Mouse (Mus musculus) kidney, embryonic 15.5 days (tissue): ENCODE measurements around the gene Mpzl1. TPM values are rescaled to one million over a fixed set of nuclear protein-coding genes. Genes with fewer than 3 reads are reported as not detected.

ENCODE experiments used
- ATAC-seq: fragments of 200-750 bp; cut with Nextera tagmentation; replicated peaks from 2 replicates; pipeline ENCODE4 v1.8.0; 2017; ENCODE audit warnings: moderate TSS enrichment; ENCODE audit not compliant: low FRiP score
- H3K27ac ChIP-seq: fragments of 300-500 bp; sonication (generic); 2 replicates; pipeline ENCODE4 v1.5.1; 2015; ENCODE audit warnings: mild to moderate bottlenecking, inconsistent platforms
- H3K27me3 ChIP-seq: fragments of 300-500 bp; sonication (generic); 2 replicates; pipeline ENCODE4 v1.6.1; 2015; ENCODE audit warnings: inconsistent platforms
- H3K36me3 ChIP-seq: fragments of 300-500 bp; sonication (generic); 2 replicates; pipeline ENCODE4 v1.6.1; 2015; ENCODE audit warnings: inconsistent platforms
- H3K4me1 ChIP-seq: fragments of 300-500 bp; sonication (generic); 2 replicates; pipeline ENCODE4 v1.6.1; 2015; ENCODE audit warnings: inconsistent platforms
- H3K4me2 ChIP-seq: fragments of 300-500 bp; sonication (generic); 2 replicates; pipeline ENCODE4 v1.6.1; 2015; ENCODE audit warnings: moderate library complexity, mild to moderate bottlenecking, inconsistent platforms
- H3K4me3 ChIP-seq: fragments of 300-500 bp; sonication (generic); replicated peaks from 2 replicates; pipeline ENCODE4 v1.5.1; 2015; ENCODE audit warnings: mild to moderate bottlenecking, inconsistent platforms
- H3K9ac ChIP-seq: fragments of 300-500 bp; sonication (generic); 2 replicates; pipeline ENCODE4 v1.6.1; 2015; ENCODE audit warnings: mild to moderate bottlenecking, inconsistent platforms
- H3K9me3 ChIP-seq: fragments of 300-500 bp; sonication (generic); replicated peaks from 2 replicates; pipeline ENCODE4 v1.6.1; 2016; ENCODE audit warnings: inconsistent platforms
- WGBS: fragments of 180-500 bp; shearing (Covaris S2); methylation state at CpG from one replicate; pipeline ENCODE4 v1.1.7; 2015; ENCODE audit warnings: mixed read lengths; 5-methylcytosine and 5-hydroxymethylcytosine counted together
- polyA plus RNA-seq: library from polyadenylated mRNA; unstranded; fragments of >200 nt; fragmentation: Nextera tagmentation; extraction: Ambion mirVana; gene quantifications from 2 replicates; pipeline ENCODE4 v1.2.1, GENCODE M21; 2015

The Mpzl1 gene
- polyA plus RNA-seq, 1 experiment from 2014 or later: 207 TPM

DNA sequence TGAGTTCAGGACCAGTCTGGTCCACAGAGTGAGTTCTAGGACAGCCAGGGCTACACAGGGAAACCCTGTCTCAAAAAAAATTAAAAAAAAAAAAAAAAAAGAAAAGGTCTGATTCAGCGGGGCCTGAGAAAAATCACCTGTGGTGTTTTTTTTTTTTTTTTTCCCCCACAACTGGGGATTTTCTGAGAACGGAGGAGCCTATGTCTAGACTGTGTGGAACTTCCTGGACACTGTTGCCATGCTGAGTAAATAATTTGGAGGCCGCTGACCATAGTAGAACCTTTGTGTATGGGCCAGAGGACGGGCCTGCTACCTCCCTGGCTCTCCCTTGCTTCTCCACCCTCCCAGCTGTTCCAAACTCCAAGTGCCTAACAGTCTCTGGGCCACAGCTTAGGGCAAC is 34.6 kb upstream of the Mpzl1 start:
- Histone ChIP-seq H3K27ac (no peak overlapping the region), H3K9me3 (no peaks in the 10 kb centered on the region), H3K4me2 (no peak overlapping the region), H3K36me3 (no peaks in the 10 kb centered on the region), H3K27me3 (no peaks in the 10 kb centered on the region), H3K4me3 (no peak overlapping the region), H3K4me1 (peaks cover 44% of the 10 kb centered on the region), H3K9ac (no peak overlapping the region)
- ATAC-seq: peak; percentile 16; the same call in 1 of the 2 replicates
- WGBS: 59% methylated on average over 4 of the region's 4 CpGs

DNA sequence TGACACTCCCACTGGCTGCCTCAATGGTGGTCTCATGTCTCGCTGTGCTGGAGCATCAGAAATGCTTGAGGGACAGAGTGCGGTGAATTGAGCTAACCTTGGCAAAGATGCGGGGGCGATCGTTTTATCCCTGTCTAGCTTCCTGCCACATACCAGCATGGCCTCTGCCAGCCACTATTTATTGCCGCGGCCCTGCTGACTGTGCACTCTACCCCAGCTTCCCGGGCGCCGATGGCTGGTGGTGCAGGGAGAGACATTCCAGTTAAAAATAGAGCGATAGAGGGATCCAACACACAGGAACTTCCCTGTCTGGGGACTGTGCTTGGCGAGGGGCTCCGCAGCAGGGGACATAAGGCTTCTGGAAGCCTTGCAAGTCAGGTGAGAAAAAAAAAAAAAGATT is 33.0 kb upstream of the Mpzl1 start:
- no peak overlapping the region for H3K9ac ChIP-seq
- H3K4me2 ChIP-seq: no peak overlapping the region
- WGBS: 34% methylated on average over 13 of the region's 13 CpGs
- H3K27me3 ChIP-seq: no peaks in the 10 kb centered on the region
- no peak for ATAC-seq
- peaks cover 9% of the 10 kb centered on the region; the same call in 1 of the 2 replicates for H3K36me3 ChIP-seq
- peaks cover 59% of the 10 kb centered on the region for H3K4me1 ChIP-seq
- H3K27ac ChIP-seq: peak overlapping the region; percentile 54; the same call in 1 of the 2 replicates
- no peak overlapping the region for H3K4me3 ChIP-seq
- no peaks in the 10 kb centered on the region for H3K9me3 ChIP-seq

DNA sequence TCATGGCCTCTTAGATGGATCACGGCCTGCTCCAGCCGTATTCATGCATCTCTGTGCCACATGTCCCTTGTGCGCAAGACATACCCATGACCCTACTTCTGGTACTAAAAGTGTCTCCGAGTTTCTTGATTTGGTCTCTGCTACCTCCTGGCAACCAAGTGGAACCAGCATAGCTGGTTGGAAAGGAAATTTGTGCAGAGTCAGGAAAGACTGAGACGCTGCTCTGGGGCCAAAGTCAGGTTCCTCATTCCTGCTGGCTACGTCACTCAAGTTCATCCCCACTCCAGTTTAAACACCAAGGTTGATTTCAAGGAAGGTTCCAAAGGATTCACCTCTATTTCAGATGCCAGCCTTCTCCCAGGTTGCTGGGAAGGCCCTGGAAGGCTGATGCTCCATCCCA is 32.6 kb upstream of the Mpzl1 start:
- WGBS: 85% methylated on average over 6 of the region's 6 CpGs
- Histone ChIP-seq H3K36me3 (peaks cover 14% of the 10 kb centered on the region; the same call in 1 of the 2 replicates), H3K4me1 (peaks cover 63% of the 10 kb centered on the region), H3K4me2 (no peak overlapping the region), H3K9me3 (no peaks in the 10 kb centered on the region), H3K4me3 (no peak overlapping the region), H3K9ac (no peak overlapping the region), H3K27ac (peak overlapping the region; percentile 54; the same call in 1 of the 2 replicates), H3K27me3 (no peaks in the 10 kb centered on the region)
- no peak for ATAC-seq

DNA sequence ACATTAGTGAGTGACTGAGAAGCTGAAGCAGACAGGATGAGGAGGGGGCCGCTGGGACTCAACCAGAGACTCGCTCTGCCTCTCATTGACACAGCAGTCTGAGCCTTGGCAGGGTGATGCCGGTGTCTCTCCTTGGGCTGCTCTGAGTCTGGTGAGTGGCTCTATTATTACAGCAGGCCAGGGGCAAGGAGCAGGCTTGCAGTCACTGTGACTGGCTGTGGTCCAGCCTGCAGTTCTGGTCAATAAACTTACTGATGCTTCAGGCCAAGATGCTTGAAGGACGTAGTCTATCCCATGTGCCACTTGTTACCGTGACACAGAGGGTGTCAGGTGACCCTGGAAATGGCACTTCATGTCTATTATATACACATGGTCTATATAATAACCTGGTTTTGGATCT is 31.4 kb upstream of the Mpzl1 start:
- Histone ChIP-seq H3K4me1 (peaks cover 67% of the 10 kb centered on the region), H3K9me3 (no peaks in the 10 kb centered on the region), H3K9ac (no peak overlapping the region), H3K27ac (no peak overlapping the region), H3K27me3 (no peaks in the 10 kb centered on the region), H3K4me3 (no peak overlapping the region), H3K36me3 (peaks cover 19% of the 10 kb centered on the region; the same call in 1 of the 2 replicates), H3K4me2 (no peak overlapping the region)
- 59% methylated on average over 5 of the region's 5 CpGs for WGBS
- no peak for ATAC-seq

DNA sequence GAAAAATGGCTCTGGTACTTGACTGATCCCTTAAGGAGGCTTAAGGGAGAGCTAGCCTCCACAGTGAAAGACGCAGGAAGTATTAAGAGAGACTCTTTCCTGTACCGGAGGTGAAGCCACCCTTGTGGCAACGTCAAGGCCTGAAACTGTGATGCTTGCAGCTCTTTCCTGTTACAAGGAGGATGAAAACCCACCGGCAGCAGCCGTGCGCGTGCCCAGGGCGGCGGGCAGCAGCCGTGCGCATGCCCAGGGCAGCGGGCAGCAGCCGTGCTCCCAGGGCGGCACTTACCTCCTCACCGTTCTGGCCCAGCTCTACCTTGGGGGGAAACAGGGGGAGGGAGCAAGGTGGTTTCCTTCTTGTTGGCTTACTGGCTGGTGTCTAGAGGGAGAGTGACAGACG is 28.9 kb upstream of the Mpzl1 start:
- no peak overlapping the region for H3K9ac ChIP-seq
- H3K36me3 ChIP-seq: peaks cover 34% of the 10 kb centered on the region

DNA sequence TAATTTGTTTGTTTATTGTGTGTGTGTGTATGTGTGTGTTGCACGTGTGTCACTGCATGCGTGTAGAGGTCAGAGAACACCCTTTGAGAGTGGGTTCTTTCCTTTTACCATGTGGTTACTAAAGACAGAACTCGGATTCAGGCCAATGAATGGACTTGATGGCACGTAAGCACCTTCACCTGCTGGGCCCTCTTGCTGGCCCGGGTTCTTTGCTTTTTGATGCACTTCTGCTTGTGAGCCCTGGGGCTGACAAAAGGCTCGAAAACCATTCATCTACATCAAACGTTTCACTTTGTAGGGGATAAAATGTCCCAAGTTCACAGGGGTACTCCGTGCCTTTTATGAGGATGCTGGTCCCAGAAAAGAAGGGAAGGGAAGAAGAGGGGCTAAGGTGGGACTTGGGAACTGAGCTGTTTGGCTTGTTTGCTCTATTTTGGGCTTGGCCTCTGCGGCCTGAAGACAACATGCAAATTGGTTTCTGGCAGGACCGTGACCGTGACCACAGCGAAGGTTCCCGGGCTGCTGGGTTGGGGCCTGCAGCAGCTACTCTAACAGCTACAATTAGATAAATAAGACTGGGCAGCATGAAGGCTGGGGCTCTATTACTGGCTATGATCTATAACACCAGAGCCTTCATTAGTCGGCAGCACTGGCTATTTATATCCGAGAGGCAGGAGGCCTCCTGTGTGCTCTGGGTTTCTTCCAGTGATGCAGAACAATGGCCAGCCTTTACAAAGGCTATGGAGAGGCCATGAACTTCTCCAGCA is 28.3 kb upstream of the Mpzl1 start:
- peaks cover 41% of the 10 kb centered on the region for H3K36me3 ChIP-seq
- ATAC-seq: 0 out of 2 replicates have a peak, but pooled peaks have one; percentile 26
- H3K27ac ChIP-seq: peak overlapping the region; percentile 76
- no peak overlapping the region for H3K9ac ChIP-seq
- no peak overlapping the region for H3K4me3 ChIP-seq
- no peaks in the 10 kb centered on the region for H3K27me3 ChIP-seq
- no peaks in the 10 kb centered on the region for H3K9me3 ChIP-seq
- H3K4me1 ChIP-seq: peaks cover 42% of the 10 kb centered on the region
- no peak overlapping the region for H3K4me2 ChIP-seq
- WGBS: 45% methylated on average over 15 of the region's 15 CpGs

More for the DNA sequence above, 28.9 kb upstream of the Mpzl1 start:
- H3K4me1 ChIP-seq: peaks cover 49% of the 10 kb centered on the region
- H3K4me2 ChIP-seq: no peak overlapping the region
- H3K27ac ChIP-seq: peak overlapping the region; percentile 76
- no peak overlapping the region for H3K4me3 ChIP-seq
- no peaks in the 10 kb centered on the region for H3K9me3 ChIP-seq
- WGBS: 70% methylated on average over 16 of the region's 16 CpGs
- ATAC-seq: no peak
- no peaks in the 10 kb centered on the region for H3K27me3 ChIP-seq

DNA sequence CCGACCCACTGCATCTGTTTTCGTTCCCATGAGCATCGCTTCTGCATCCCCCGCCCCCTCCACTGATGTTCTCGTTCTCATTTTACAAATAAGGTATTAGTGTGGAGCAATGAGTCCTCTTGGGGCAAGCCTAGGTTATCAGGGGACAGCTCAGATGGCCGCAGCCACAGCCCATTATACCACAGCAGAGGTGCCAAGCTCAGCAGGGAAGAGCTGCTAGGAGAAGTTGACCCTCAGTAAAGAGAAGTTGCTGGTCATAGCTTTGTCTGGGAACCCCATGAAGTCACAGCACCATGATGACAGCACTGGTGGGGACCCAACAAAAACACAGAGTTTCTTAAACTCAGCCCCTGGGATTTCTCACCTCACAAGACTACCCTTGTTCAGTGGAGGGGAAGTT is 27.4 kb upstream of the Mpzl1 start:
- no peak overlapping the region for H3K4me2 ChIP-seq
- no peaks in the 10 kb centered on the region for H3K27me3 ChIP-seq
- peaks cover 36% of the 10 kb centered on the region for H3K4me1 ChIP-seq
- H3K4me3 ChIP-seq: no peak overlapping the region
- no peak for ATAC-seq
- peaks cover 47% of the 10 kb centered on the region for H3K36me3 ChIP-seq
- WGBS: 76% methylated on average over 6 of the region's 6 CpGs
- no peak overlapping the region for H3K9ac ChIP-seq
- no peak overlapping the region for H3K27ac ChIP-seq
- no peaks in the 10 kb centered on the region for H3K9me3 ChIP-seq

DNA sequence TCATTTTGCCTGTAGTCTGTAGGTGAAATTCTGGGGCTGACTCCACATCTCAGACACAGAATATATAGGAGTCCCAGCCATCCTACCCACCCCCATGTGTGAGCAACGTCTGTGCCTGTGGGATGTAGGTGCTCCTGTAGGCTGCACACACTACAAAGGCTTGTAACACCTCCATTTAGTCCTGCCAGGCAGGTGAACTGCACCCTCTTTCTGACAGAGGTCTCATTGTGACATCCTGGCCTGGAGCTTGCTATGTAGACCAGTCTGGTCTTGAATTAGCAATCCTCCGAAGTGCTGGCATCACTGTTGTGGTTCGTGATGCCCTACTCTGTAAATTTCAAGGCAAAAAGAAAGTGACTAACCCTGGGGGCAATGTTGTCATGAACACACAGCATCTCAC is 26.9 kb upstream of the Mpzl1 start:
- no peak overlapping the region for H3K9ac ChIP-seq
- no peak for ATAC-seq
- no peak overlapping the region for H3K4me2 ChIP-seq
- H3K36me3 ChIP-seq: peaks cover 52% of the 10 kb centered on the region
- 61% methylated on average over 3 of the region's 3 CpGs for whole genome bisulfite sequencing
- peaks cover 36% of the 10 kb centered on the region for H3K4me1 ChIP-seq
- no peaks in the 10 kb centered on the region for H3K9me3 ChIP-seq
- no peak overlapping the region for H3K27ac ChIP-seq
- no peaks in the 10 kb centered on the region for H3K27me3 ChIP-seq
- H3K4me3 ChIP-seq: no peak overlapping the region

DNA sequence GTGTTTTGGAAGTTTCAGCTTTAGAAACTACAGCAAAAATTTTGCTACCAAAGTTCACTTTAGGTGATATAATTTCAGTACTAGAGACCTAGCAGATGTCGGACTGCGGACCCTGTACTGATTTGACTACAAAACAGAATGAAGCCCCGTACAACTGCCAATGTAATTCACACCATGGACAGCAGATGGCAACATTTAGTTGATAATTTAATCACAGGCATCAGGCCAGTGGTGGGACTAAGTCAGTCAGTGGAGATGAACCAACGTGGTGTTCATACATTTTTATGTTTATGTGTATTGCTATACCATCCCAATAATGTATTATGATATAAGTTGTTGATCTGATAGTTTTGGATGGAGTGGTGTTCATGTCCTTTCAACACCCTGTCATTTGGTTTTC is 26.4 kb upstream of the Mpzl1 start:
- Histone ChIP-seq H3K4me1 (peaks cover 34% of the 10 kb centered on the region), H3K4me3 (no peak overlapping the region), H3K4me2 (no peak overlapping the region), H3K27me3 (no peaks in the 10 kb centered on the region), H3K9me3 (no peaks in the 10 kb centered on the region), H3K27ac (no peak overlapping the region), H3K36me3 (peaks cover 53% of the 10 kb centered on the region), H3K9ac (no peak overlapping the region)
- no peak for ATAC-seq
- whole genome bisulfite sequencing: 18% methylated on average over 4 of the region's 4 CpGs

DNA sequence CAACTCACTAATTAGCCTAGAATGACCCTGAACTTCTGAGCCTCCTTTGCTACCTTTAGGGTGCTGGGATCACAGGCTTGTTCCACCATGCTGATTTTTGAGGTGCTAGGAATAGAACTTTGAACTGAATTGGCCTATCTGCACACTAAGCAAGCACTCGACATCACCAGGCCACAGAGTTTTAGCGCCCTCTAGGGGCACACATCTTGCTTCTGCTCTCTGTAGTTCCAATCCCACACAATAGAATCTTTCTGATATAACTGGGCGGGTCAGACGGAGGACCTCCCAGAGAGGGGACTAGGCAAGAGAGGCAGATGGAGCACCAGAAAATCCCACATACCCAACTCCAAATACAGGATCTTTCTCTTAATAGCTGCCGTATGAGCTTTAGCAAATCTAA is 24.3 kb upstream of the Mpzl1 start:
- H3K9me3 ChIP-seq: no peaks in the 10 kb centered on the region
- H3K4me3 ChIP-seq: no peak overlapping the region
- peaks cover 69% of the 10 kb centered on the region for H3K36me3 ChIP-seq
- 53% methylated on average over 5 of the region's 5 CpGs for WGBS
- ATAC-seq: no peak
- peaks cover 40% of the 10 kb centered on the region for H3K4me1 ChIP-seq
- H3K4me2 ChIP-seq: no peak overlapping the region
- H3K27ac ChIP-seq: no peak overlapping the region
- no peaks in the 10 kb centered on the region for H3K27me3 ChIP-seq
- H3K9ac ChIP-seq: no peak overlapping the region

DNA sequence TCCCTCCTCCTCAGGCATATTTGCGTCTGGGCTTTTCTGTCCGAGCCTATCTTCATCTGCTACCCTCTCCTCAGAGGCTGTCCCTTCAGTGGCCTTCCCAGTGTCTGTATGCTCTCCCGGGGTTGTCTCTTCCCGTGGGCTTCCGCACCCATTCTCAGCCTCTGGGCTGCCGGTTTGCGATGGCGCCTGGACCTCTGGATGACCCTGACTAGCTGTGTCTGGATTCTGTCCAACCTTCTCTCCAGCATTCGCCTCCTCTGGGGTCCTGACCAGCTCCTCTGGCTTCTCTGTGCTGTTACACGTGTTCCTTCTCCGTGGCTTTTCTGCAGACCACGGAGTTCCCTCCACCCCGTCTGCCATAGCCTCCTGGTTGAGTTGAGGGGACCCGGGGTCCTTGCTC is 21.1 kb upstream of the Mpzl1 start:
- Histone ChIP-seq H3K4me1 (peaks cover 34% of the 10 kb centered on the region), H3K27me3 (no peaks in the 10 kb centered on the region), H3K4me3 (no peak overlapping the region), H3K9me3 (no peaks in the 10 kb centered on the region), H3K27ac (0 out of 2 replicates have a peak overlapping the region, but pooled peaks have one; percentile 32), H3K4me2 (no peak overlapping the region), H3K36me3 (peaks cover 76% of the 10 kb centered on the region), H3K9ac (no peak overlapping the region)
- WGBS: 61% methylated on average over 14 of the region's 14 CpGs
- no peak for ATAC-seq

DNA sequence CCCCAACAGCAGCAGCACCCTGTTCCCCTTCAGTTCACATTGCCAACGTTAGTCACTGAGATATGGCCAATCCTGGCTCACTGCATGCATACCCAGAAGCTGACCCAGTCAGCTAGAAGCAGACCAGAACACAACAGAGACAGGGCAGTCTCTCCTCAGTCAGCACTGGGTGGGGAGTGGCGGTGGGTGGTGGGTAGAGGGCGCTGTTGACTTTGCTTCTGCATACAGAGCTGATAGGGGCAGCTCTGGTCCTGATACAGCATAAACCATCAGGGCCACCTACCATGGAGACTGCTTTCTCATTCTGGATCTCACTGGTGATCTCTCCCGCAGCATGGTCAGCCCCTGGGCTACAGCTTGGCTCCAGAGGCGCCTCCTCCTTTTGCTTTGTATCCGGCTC is 20.7 kb upstream of the Mpzl1 start:
- WGBS: 72% methylated on average over 6 of the region's 6 CpGs
- H3K36me3 ChIP-seq: peaks cover 76% of the 10 kb centered on the region
- no peaks in the 10 kb centered on the region for H3K27me3 ChIP-seq
- H3K9ac ChIP-seq: no peak overlapping the region
- no peak overlapping the region for H3K4me3 ChIP-seq
- H3K9me3 ChIP-seq: no peaks in the 10 kb centered on the region
- peaks cover 34% of the 10 kb centered on the region for H3K4me1 ChIP-seq
- H3K4me2 ChIP-seq: no peak overlapping the region
- 0 out of 2 replicates have a peak, but pooled peaks have one; percentile 30 for ATAC-seq
- H3K27ac ChIP-seq: 0 out of 2 replicates have a peak overlapping the region, but pooled peaks have one; percentile 32
